Mouse (Mus musculus): ENCODE results near the gene Gm28048. TPM values are rescaled to one million over a fixed set of nuclear protein-coding genes. Genes with fewer than 3 reads are reported as not detected.

Gm28048 gene
- polyA plus RNA-seq, 1 experiment from 2014 or later = 6.9 TPM

DNA sequence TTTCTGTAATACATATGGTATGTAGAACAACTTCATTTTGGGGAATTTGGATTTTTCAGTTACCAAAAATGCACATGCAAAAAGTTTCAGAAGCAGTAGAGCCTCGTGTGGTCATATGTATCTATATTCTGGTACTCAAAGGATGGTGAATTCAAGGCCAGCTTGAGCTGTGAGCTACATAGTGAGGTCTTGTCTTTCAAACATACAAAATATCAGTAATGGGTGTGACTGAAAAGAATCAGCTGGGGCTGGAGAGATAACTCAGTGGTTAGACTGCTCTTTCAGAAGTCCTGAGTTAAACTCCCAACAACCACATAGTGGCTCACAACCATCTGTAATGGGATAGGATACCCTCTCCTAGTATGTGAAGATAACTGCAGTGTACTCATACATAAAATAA lies 16.4 kb upstream of the Gm28048 start:
- DNase-seq (ENCODE audit: low spot score) = no peak
- Histone ChIP-seq H3K36me3 (ENCODE audit: control insufficient read depth, insufficient read depth, low read length) (peaks cover 27% of the 10 kb centered on the region), H3K27me3 (ENCODE audit: control insufficient read depth, insufficient read depth, low read length) (no peaks in the 10 kb centered on the region), H3K4me1 (ENCODE audit: control insufficient read depth, insufficient read depth, low read length) (no peaks in the 10 kb centered on the region), H3K27ac (replicated peaks; ENCODE audit: low read depth, low read length) (no peak overlapping the region), H3K9ac (ENCODE audit: low read length) (no peak overlapping the region), H3K4me3 (ENCODE audit: low read depth, low read length) (no peak overlapping the region), H3K9me3 (ENCODE audit: control insufficient read depth, low read length) (no peaks in the 10 kb centered on the region), H3K4me2 (ENCODE audit: low read depth, severe bottlenecking) (no peak overlapping the region)
- WGBS = 91% methylated on average over 1 of the region's 1 CpGs
- no peak for ATAC-seq (ENCODE audit: insufficient number of reproducible peaks, low FRiP score, low TSS enrichment, low read depth)

DNA sequence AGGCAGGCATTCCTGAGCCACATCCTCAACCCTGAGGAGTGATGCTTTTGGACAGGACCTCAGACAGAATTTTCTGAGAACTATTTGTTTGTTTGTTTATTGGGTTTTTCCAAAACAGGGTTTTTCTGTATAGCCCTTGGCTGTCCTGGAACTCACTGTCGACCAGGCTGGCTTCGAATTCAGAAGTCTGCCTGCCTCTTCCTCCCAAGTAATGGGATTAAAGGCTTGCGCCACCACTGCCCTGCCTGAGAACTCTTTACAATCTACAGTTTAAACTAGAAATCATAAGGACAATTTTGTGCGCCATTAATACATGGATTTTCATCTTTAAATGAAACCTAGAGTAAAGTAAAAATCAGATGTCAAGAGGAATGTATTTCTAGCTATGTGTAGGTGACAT lies 13.6 kb upstream of the Gm28048 start:
- H3K4me1 ChIP-seq (ENCODE audit: control insufficient read depth, insufficient read depth, low read length) = peaks cover 9% of the 10 kb centered on the region
- H3K27ac ChIP-seq (replicated peaks; ENCODE audit: low read depth, low read length) = no peak overlapping the region
- no peaks in the 10 kb centered on the region for H3K9me3 ChIP-seq (ENCODE audit: control insufficient read depth, low read length)
- H3K27me3 ChIP-seq (ENCODE audit: control insufficient read depth, insufficient read depth, low read length) = no peaks in the 10 kb centered on the region
- H3K9ac ChIP-seq (ENCODE audit: low read length) = no peak overlapping the region
- H3K4me2 ChIP-seq (ENCODE audit: low read depth, severe bottlenecking) = no peak overlapping the region
- H3K36me3 ChIP-seq (ENCODE audit: control insufficient read depth, insufficient read depth, low read length) = peaks cover 21% of the 10 kb centered on the region
- DNase-seq (ENCODE audit: low spot score) = no peak
- H3K4me3 ChIP-seq (ENCODE audit: low read depth, low read length) = no peak overlapping the region
- 92% methylated on average over 4 of the region's 4 CpGs for WGBS
- ATAC-seq (ENCODE audit: insufficient number of reproducible peaks, low FRiP score, low TSS enrichment, low read depth) = no peak

DNA sequence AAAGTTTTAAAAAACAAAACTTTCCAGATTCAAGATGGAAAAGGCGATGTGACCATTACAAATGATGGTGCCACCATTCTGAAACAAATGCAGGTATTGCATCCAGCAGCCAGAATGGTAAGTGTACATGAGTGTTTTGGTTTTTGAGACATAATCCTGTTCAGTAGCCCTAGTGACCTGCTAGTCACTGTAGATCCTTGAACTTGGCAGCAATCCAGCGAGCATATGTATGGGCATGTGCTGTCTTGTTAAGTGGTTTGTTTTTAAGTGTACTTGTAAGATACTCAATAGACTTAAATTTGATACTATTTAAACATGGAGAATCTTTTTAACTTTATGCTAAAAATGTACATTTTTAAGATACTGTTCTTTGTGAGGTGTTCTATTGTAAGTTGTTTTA lies 12.4 kb upstream of the Gm28048 start:
- ATAC-seq (ENCODE audit: insufficient number of reproducible peaks, low FRiP score, low TSS enrichment, low read depth) (no peak), DNase-seq (ENCODE audit: low spot score) (no peak)
- 96% methylated on average over 2 of the region's 2 CpGs for WGBS
- no peaks in the 10 kb centered on the region for H3K9me3 ChIP-seq (ENCODE audit: control insufficient read depth, low read length)
- no peak overlapping the region for H3K4me3 ChIP-seq (ENCODE audit: low read depth, low read length)
- H3K4me1 ChIP-seq (ENCODE audit: control insufficient read depth, insufficient read depth, low read length) = peaks cover 9% of the 10 kb centered on the region
- no peaks in the 10 kb centered on the region for H3K27me3 ChIP-seq (ENCODE audit: control insufficient read depth, insufficient read depth, low read length)
- no peak overlapping the region for H3K4me2 ChIP-seq (ENCODE audit: low read depth, severe bottlenecking)
- no peak overlapping the region for H3K27ac ChIP-seq (replicated peaks; ENCODE audit: low read depth, low read length)
- H3K36me3 ChIP-seq (ENCODE audit: control insufficient read depth, insufficient read depth, low read length) = peaks cover 19% of the 10 kb centered on the region
- H3K9ac ChIP-seq (ENCODE audit: low read length) = no peak overlapping the region

DNA sequence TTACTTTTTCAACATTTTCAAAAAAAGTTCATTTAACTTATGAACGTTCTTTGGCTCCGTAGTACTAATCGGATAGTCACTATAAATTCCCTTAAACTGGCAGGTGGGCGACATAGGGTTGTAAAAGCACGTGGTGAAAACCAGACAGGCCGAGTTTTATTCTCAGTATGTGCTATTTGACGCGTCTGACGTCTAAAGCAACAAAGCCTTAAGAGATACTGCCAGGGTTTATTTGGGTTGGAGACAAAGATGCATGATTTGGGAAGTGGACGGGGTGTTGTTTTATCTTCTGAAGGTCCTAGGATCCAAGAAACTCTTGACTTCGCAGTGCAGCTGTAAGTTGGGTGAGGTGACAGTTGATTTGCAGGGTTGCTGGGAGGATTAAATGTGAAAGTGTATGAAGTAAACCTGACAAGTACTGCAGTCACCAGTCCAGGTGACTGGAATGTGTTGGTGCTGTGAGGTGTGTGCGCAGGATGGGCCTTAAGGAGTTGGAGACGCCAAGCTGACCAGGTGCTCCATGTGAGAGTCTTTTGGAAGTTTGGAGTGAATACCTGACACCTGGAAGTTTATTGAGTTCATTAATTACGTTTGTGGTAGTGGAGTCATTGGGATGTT lies 9.4 kb upstream of the Gm28048 start:
- H3K4me1 ChIP-seq (ENCODE audit: control insufficient read depth, insufficient read depth, low read length) = peaks cover 9% of the 10 kb centered on the region

DNA sequence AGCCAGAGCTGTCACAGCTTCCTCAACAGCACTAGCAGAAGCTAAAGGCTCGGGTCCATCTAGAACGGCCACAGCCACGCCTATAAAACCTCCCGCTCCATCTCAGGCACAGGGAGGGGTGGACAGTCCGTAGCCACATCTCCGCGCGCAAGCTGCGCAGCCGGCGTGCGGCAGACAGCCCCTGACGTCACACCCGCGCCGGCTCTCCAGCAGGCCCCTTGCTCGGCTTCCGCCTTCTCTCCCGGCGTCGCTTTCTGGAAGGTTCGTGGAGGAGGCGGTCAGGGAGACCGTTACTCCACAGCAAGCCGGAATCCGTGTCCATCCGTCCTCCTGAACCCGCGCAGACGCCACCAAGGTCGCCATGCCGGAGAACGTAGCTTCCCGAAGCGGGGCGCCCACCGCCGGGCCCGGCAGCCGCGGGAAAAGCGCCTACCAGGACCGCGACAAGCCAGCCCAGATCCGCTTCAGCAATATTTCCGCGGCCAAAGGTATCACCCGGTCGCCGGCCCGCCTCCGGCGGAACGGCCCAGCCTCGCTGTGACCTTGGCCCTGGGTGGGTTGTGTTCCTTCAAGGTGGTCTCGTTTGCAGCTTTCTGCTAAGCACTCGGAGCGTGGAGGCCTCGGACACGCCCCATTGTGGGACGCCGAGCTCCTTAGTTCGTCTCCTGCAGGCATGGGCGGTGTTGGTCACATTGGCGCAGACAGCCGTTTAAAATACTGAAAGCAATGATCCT lies 8.7 kb upstream of the Gm28048 start, which contains the start of gene Cct4:
TSS of gene Cct4 (plus strand) at position 127 of the 734 bp plus-strand sequence.
- WGBS = under 1% methylated on average over 66 of the region's 66 CpGs

More for the DNA sequence above, 9.4 kb upstream of the Gm28048 start:
- Histone ChIP-seq H3K27ac (replicated peaks; ENCODE audit: low read depth, low read length) (no peak overlapping the region), H3K4me3 (ENCODE audit: low read depth, low read length) (peak overlapping the region; percentile 63), H3K9ac (ENCODE audit: low read length) (peak overlapping the region; percentile 76), H3K4me2 (ENCODE audit: low read depth, severe bottlenecking) (peak overlapping the region; percentile 92), H3K27me3 (ENCODE audit: control insufficient read depth, insufficient read depth, low read length) (no peaks in the 10 kb centered on the region), H3K9me3 (ENCODE audit: control insufficient read depth, low read length) (no peaks in the 10 kb centered on the region), H3K36me3 (ENCODE audit: control insufficient read depth, insufficient read depth, low read length) (peaks cover 7% of the 10 kb centered on the region; the same call in 1 of the 2 replicates)
- 10% methylated on average over 14 of the region's 14 CpGs for WGBS
- ATAC-seq (ENCODE audit: insufficient number of reproducible peaks, low FRiP score, low TSS enrichment, low read depth) (no peak), DNase-seq (ENCODE audit: low spot score) (no peak)

DNA sequence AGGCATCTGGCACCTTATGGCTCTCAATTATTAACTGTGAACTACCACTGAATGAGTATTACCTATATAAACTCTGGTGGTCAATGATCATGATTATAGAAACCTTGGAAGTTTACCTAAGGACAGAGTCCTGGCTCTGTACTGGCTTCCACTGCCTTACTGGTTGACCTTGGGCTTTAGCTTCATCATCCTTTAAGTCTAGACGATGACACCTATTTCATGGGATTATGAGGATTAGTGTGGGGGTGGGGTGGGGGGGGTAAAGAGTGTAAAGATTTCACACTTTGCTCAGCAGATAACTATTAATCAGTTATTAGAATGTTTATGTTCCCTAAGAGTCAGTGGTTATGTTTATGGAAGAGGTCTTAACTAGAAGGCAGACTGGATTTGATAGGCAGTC lies 7.9 kb upstream of the Gm28048 start:
- DNase-seq (ENCODE audit: low spot score) (no peak), ATAC-seq (ENCODE audit: insufficient number of reproducible peaks, low FRiP score, low TSS enrichment, low read depth) (no peak)
- H3K4me1 ChIP-seq (ENCODE audit: control insufficient read depth, insufficient read depth, low read length) = peaks cover 9% of the 10 kb centered on the region
- peak overlapping the region; percentile 63 for H3K4me3 ChIP-seq (ENCODE audit: low read depth, low read length)
- no peaks in the 10 kb centered on the region; the same call in 1 of the 2 replicates for H3K36me3 ChIP-seq (ENCODE audit: control insufficient read depth, insufficient read depth, low read length)
- H3K27me3 ChIP-seq (ENCODE audit: control insufficient read depth, insufficient read depth, low read length) = no peaks in the 10 kb centered on the region
- H3K9ac ChIP-seq (ENCODE audit: low read length) = peak overlapping the region; percentile 76; the same call in 1 of the 2 replicates
- no peak overlapping the region for H3K27ac ChIP-seq (replicated peaks; ENCODE audit: low read depth, low read length)
- 50% methylated on average over 1 of the region's 1 CpGs for WGBS
- no peaks in the 10 kb centered on the region for H3K9me3 ChIP-seq (ENCODE audit: control insufficient read depth, low read length)
- peak overlapping the region; percentile 92 for H3K4me2 ChIP-seq (ENCODE audit: low read depth, severe bottlenecking)

More for the DNA sequence above, 8.7 kb upstream of the Gm28048 start, which contains the start of gene Cct4:
- H3K27ac ChIP-seq (replicated peaks; ENCODE audit: low read depth, low read length) = peak within 1 kb of the TSS; percentile 81
- peaks cover 9% of the 10 kb centered on the region for H3K4me1 ChIP-seq (ENCODE audit: control insufficient read depth, insufficient read depth, low read length)
- ATAC-seq (ENCODE audit: insufficient number of reproducible peaks, low FRiP score, low TSS enrichment, low read depth) (peak; percentile 98), DNase-seq (ENCODE audit: low spot score) (peak; percentile 94)
- H3K9me3 ChIP-seq (ENCODE audit: control insufficient read depth, low read length) = no peaks in the 10 kb centered on the region
- no peaks in the 10 kb centered on the region for H3K27me3 ChIP-seq (ENCODE audit: control insufficient read depth, insufficient read depth, low read length)
- H3K4me3 ChIP-seq (ENCODE audit: low read depth, low read length) = peak within 1 kb of the TSS; percentile 63
- peaks cover 2% of the 10 kb centered on the region; the same call in 1 of the 2 replicates for H3K36me3 ChIP-seq (ENCODE audit: control insufficient read depth, insufficient read depth, low read length)
- peak within 1 kb of the TSS; percentile 76 for H3K9ac ChIP-seq (ENCODE audit: low read length)
- peak within 1 kb of the TSS; percentile 92 for H3K4me2 ChIP-seq (ENCODE audit: low read depth, severe bottlenecking)

DNA sequence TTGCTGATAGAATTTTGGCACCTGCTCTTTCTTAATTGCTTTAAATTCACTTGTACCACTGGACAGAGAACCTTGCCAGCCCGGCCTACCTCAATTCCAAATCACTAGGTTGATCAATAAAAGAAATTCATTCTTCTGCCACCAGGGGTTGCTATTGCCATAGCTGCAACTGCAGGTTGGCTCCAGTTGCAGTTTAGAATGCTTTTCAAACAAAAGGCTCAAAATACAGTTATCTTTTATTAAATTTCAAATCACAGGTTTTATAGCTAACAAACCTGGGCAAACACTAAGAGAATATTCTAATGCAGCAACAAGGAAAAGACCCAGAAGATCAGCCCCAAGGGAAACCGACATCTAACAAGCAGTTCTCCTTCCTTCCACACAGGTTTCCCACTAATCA lies 5.5 kb upstream of the Gm28048 start:
- Histone ChIP-seq H3K9me3 (ENCODE audit: control insufficient read depth, low read length) (no peaks in the 10 kb centered on the region), H3K4me3 (ENCODE audit: low read depth, low read length) (no peak overlapping the region), H3K36me3 (ENCODE audit: control insufficient read depth, insufficient read depth, low read length) (no peaks in the 10 kb centered on the region), H3K4me1 (ENCODE audit: control insufficient read depth, insufficient read depth, low read length) (peaks cover 9% of the 10 kb centered on the region), H3K27ac (replicated peaks; ENCODE audit: low read depth, low read length) (no peak overlapping the region), H3K4me2 (ENCODE audit: low read depth, severe bottlenecking) (no peak overlapping the region), H3K9ac (ENCODE audit: low read length) (no peak overlapping the region), H3K27me3 (ENCODE audit: control insufficient read depth, insufficient read depth, low read length) (no peaks in the 10 kb centered on the region)
- DNase-seq (ENCODE audit: low spot score) = peak; percentile 36
- 50% methylated on average over 2 of the region's 2 CpGs for WGBS
- ATAC-seq (ENCODE audit: insufficient number of reproducible peaks, low FRiP score, low TSS enrichment, low read depth) = no peak

DNA sequence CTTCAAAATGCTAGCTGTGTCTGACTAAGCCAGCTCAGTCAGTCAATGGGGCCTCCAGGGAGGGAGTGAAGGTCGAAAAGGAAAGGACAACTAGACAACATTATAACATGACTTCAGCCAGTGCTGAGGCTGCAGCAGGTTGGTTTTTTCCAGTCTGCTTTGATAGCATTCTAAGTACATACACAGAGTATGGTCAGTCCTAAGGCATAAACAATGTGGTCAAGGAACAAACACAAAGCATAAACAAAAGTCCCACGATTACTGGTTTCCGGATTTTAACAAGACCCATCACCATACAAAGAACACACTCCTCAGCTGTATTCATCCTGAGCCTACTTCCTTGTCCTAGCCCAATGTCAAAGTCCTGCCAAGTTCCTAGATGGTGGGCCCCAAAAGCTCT lies 3.6 kb upstream of the Gm28048 start:
- Histone ChIP-seq H3K27me3 (ENCODE audit: control insufficient read depth, insufficient read depth, low read length) (no peaks in the 10 kb centered on the region), H3K9me3 (ENCODE audit: control insufficient read depth, low read length) (no peaks in the 10 kb centered on the region), H3K4me2 (ENCODE audit: low read depth, severe bottlenecking) (no peak overlapping the region), H3K9ac (ENCODE audit: low read length) (no peak overlapping the region), H3K27ac (replicated peaks; ENCODE audit: low read depth, low read length) (no peak overlapping the region), H3K36me3 (ENCODE audit: control insufficient read depth, insufficient read depth, low read length) (no peaks in the 10 kb centered on the region), H3K4me1 (ENCODE audit: control insufficient read depth, insufficient read depth, low read length) (peaks cover 6% of the 10 kb centered on the region), H3K4me3 (ENCODE audit: low read depth, low read length) (no peak overlapping the region)
- 82% methylated on average over 3 of the region's 3 CpGs for WGBS
- no peak for DNase-seq (ENCODE audit: low spot score)
- ATAC-seq (ENCODE audit: insufficient number of reproducible peaks, low FRiP score, low TSS enrichment, low read depth) = no peak

Data from limb, embryonic 11.5 days (tissue).